In genomic region chr17:34660259-34660820, GRCm38 (mm10) we compare ENCODE assay signal across 12 mouse cellular contexts. TPM values are rescaled to one million over a fixed set of nuclear protein-coding genes. Genes with fewer than 3 reads are reported as not detected.
DNase-seq lines count a peak whose midpoint lies in the region; ATAC-seq and TF ChIP-seq lines count a peak whose summit lies in the region.
"Had no signal": no experiment of that assay in that cellular context is flagged by ENCODE, and none has a peak within 500 bp of the region (broad histone marks: within the 10 kb centered on the region; RNA-seq: fewer than 3 reads in every experiment).

No protein-coding gene starts in this region.

- 0 out of 2 replicates have a peak overlapping the region, but pooled peaks have one; percentile 23 for H3K4me3 ChIP-seq in kidney, embryonic 15.5 days (replicated peaks)
- peak overlapping the region; percentile 6 to 64; a peak in 3 of 4 replicates for H3K4me3 ChIP-seq in MEL (ENCODE audit: control insufficient read depth in 1 of 2, insufficient read depth in 1 of 2, low read depth in 2 of 2, low read length in 2 of 2)
- peak overlapping the region; percentile 18 for H3K4me3 ChIP-seq in intestine, postnatal 0 days (ENCODE audit: low read depth, low read length)
- H3K4me3 ChIP-seq: forebrain, embryonic 12.5 days; midbrain, embryonic 13.5 days had no signal

- H3K79me2 ChIP-seq in MEL (ENCODE audit: control insufficient read depth, insufficient read depth, low read length, poor library complexity) = no peaks in the 10 kb centered on the region

- H3K4me1 ChIP-seq in kidney, embryonic 15.5 days = peaks cover 30% of the 10 kb centered on the region
- H3K4me1 ChIP-seq in MEL (ENCODE audit: control insufficient read depth in 1 of 2, insufficient read depth in 2 of 2, low read length in 2 of 2) = peaks cover 0 to 23% of the 10 kb centered on the region in 2 experiments; a peak in 3 of 4 replicates
- peaks cover 12% of the 10 kb centered on the region for H3K4me1 ChIP-seq in intestine, postnatal 0 days (replicated peaks; ENCODE audit: control insufficient read depth, insufficient read depth, low read length)

- 28% methylated on average over 11 of the region's 11 CpGs for WGBS in kidney, embryonic 15.5 days
- 29% methylated on average over 10 of the region's 11 CpGs for WGBS in intestine, postnatal 0 days

- no peak for ATAC-seq in kidney, embryonic 15.5 days (replicated peaks; ENCODE audit: low FRiP score)
- no peak for ATAC-seq in intestine, postnatal 0 days
- ATAC-seq: midbrain, embryonic 13.5 days had no signal

- H3K27me3 ChIP-seq in kidney, embryonic 15.5 days = peaks cover 57% of the 10 kb centered on the region
- H3K27me3 ChIP-seq in MEL (ENCODE audit: control insufficient read depth in 1 of 2, insufficient read depth in 2 of 2, low read length in 2 of 2) = no peaks in the 10 kb centered on the region
- H3K27me3 ChIP-seq in intestine, postnatal 0 days (replicated peaks; ENCODE audit: control insufficient read depth, insufficient read depth, low read length) = peaks cover 7% of the 10 kb centered on the region; the same call in 1 of the 2 replicates

- TF ChIP-seq POLR2A in MEL (IDR thresholded peaks at IDR 0.05; ENCODE audit: control insufficient read depth in 1 of 2, insufficient read depth in 1 of 2, low read depth in 1 of 2, low read length in 2 of 2, poor library complexity in 1 of 2) = no peak

- no peak for TF ChIP-seq EP300 in MEL (IDR thresholded peaks at IDR 0.05; ENCODE audit: low read depth in 1 of 2, low read length in 2 of 2)

- no peak for TF ChIP-seq CTCF in MEL (IDR thresholded peaks at IDR 0.05 in 2 of 3, conservative IDR thresholded peaks at IDR 0.05 in 1 of 3; ENCODE audit: control insufficient read depth in 1 of 3, insufficient read depth in 1 of 3, low read depth in 2 of 3, low read length in 3 of 3, poor library complexity in 1 of 3, severe bottlenecking in 1 of 3)
- no peak for TF ChIP-seq CTCF in intestine, postnatal 0 days (IDR thresholded peaks at IDR 0.05; ENCODE audit: low read depth)

- no peak for TF ChIP-seq RAD21 in MEL (IDR thresholded peaks at IDR 0.05; ENCODE audit: low read depth, low read length)

- no peak for DNase-seq in kidney, postnatal 36 days
- peak; percentile 39 for DNase-seq in MEL (ENCODE audit: low read depth, low spot score)
- peak; percentile 68 for DNase-seq in gastrocnemius, postnatal 14 days
- no peak for DNase-seq in yolk sac, embryonic 10.5 days (ENCODE audit: low spot score)
- no peak for DNase-seq in adrenal gland, adult 8-10 months
- no peak for DNase-seq in embryo, embryonic 10 days (ENCODE audit: low spot score)
- DNase-seq: liver had no signal

- H3K27ac ChIP-seq in kidney, embryonic 15.5 days = no peak overlapping the region
- H3K27ac ChIP-seq in MEL (ENCODE audit: control insufficient read depth, low read depth, low read length) = no peak overlapping the region
- H3K27ac ChIP-seq in intestine, postnatal 0 days (ENCODE audit: low read depth, low read length) = no peak overlapping the region
- H3K27ac ChIP-seq: forebrain, embryonic 12.5 days; midbrain, embryonic 13.5 days had no signal

- H3K9me3 ChIP-seq in kidney, embryonic 15.5 days (replicated peaks) = no peaks in the 10 kb centered on the region
- H3K9me3 ChIP-seq in MEL (replicated peaks; ENCODE audit: insufficient read depth, low read length) = no peaks in the 10 kb centered on the region
- H3K9me3 ChIP-seq in intestine, postnatal 0 days (ENCODE audit: control insufficient read depth) = no peaks in the 10 kb centered on the region
- H3K9me3 ChIP-seq: forebrain, embryonic 12.5 days; midbrain, embryonic 13.5 days had no signal

- intact Hi-C loops in gastrocnemius, postnatal 14 days (cut with DNase I; ENCODE audit: low total_unique reads) = no loop called here

- peak overlapping the region; percentile 55 for H3K4me2 ChIP-seq in kidney, embryonic 15.5 days
- H3K4me2 ChIP-seq in intestine, postnatal 0 days (replicated peaks; ENCODE audit: low read depth) = peak overlapping the region; percentile 50

- no peak overlapping the region for H3K9ac ChIP-seq in kidney, embryonic 15.5 days
- peak overlapping the region; percentile 24 for H3K9ac ChIP-seq in MEL (ENCODE audit: control insufficient read depth, low read depth, low read length, poor library complexity, severe bottlenecking)
- H3K9ac ChIP-seq in intestine, postnatal 0 days (ENCODE audit: low read depth, low read length) = no peak overlapping the region
- H3K9ac ChIP-seq: forebrain, embryonic 12.5 days; midbrain, embryonic 13.5 days had no signal

- no peaks in the 10 kb centered on the region for H3K36me3 ChIP-seq in kidney, embryonic 15.5 days
- H3K36me3 ChIP-seq in MEL (ENCODE audit: control insufficient read depth in 1 of 2, insufficient read depth in 2 of 2, low read length in 2 of 2) = peaks cover 0 to 3% of the 10 kb centered on the region in 2 experiments; a peak in 1 of 4 replicates
- H3K36me3 ChIP-seq in intestine, postnatal 0 days (ENCODE audit: control insufficient read depth, insufficient read depth) = no peaks in the 10 kb centered on the region

TF ChIP-seq in MEL, 35 proteins besides CTCF, POLR2A, EP300 and RAD21:
- no peak for TF ChIP-seq ZMIZ1 (IDR thresholded peaks at IDR 0.05; ENCODE audit: low read depth, low read length)
- TF ChIP-seq ZC3H11A (IDR thresholded peaks at IDR 0.05; ENCODE audit: low read depth, low read length) = no peak
- no peak for TF ChIP-seq CHD1 (IDR thresholded peaks at IDR 0.05; ENCODE audit: low read depth, low read length)
- TF ChIP-seq SMC3 (IDR thresholded peaks at IDR 0.05; ENCODE audit: low read depth, low read length) = no peak
- no peak for TF ChIP-seq POLR2AphosphoS2 (IDR thresholded peaks at IDR 0.05; ENCODE audit: low read length)
- no peak for TF ChIP-seq TBP (IDR thresholded peaks at IDR 0.05; ENCODE audit: low read depth, low read length)
- TF ChIP-seq JUND (IDR thresholded peaks at IDR 0.05; ENCODE audit: low read depth, low read length) = no peak
- no peak for TF ChIP-seq BHLHE40 (IDR thresholded peaks at IDR 0.05; ENCODE audit: borderline replicate concordance, low read depth, low read length)
- TF ChIP-seq GABPA (IDR thresholded peaks at IDR 0.05; ENCODE audit: low read depth, low read length) = no peak

RNA-seq across cellular contexts. Expression of gene Tnxb, which starts 10.0 kb away (rescaled TPM):
- polyA plus RNA-seq in kidney, embryonic 15.5 days (2015; fragmentation: Nextera tagmentation; extraction: Ambion mirVana) = 0.35 and 0.75 TPM in 2 replicates
- total RNA-seq in MEL (2012; rRNA removed) = 0.16 and 0.27 TPM in 2 replicates
- polyA plus RNA-seq in MEL (2012; ENCODE audit: insufficient read depth in 1 of 2, insufficient read length in 2 of 2, low read depth in 1 of 2, low replicate concordance in 2 of 2, missing spikeins in 1 of 2) = under 1 TPM in 1 of 2 experiments, not detected in 1; 0.28 TPM
- 10 to 100 TPM; 69.8 to 85.6 TPM for total RNA-seq in gastrocnemius, postnatal 14 days (2021)
- polyA plus RNA-seq in intestine, postnatal 0 days (2015; fragmentation: Nextera tagmentation; extraction: Ambion mirVana) = 1.4 and 1.9 TPM in 2 replicates
- total RNA-seq in adrenal gland, adult 8-10 months (2022) = 10 to 100 TPM; 27.6 to 54.1 (median 41.4) TPM
- total RNA-seq: common myeloid progenitor, adult 5-6 weeks had no signal

RNA-seq across cellular contexts. Expression of gene Atf6b, which starts 13.4 kb away (rescaled TPM):
- 86.2 and 98.2 TPM in 2 replicates for polyA plus RNA-seq in kidney, embryonic 15.5 days (2015; fragmentation: Nextera tagmentation; extraction: Ambion mirVana)
- total RNA-seq in MEL (2012; rRNA removed) = 39.6 and 45.3 TPM in 2 replicates
- polyA plus RNA-seq in MEL (2012; ENCODE audit: insufficient read depth in 1 of 2, insufficient read length in 2 of 2, low read depth in 1 of 2, low replicate concordance in 2 of 2, missing spikeins in 1 of 2) = 100 to 1,000 TPM in 1 of 2 experiments, not detected in 1; 101 TPM
- 10 to 100 TPM in 1 of 2 experiments, 1 to 10 TPM in 1; 8.9 to 11.0 TPM for total RNA-seq in gastrocnemius, postnatal 14 days (2021)
- polyA plus RNA-seq in intestine, postnatal 0 days (2015; fragmentation: Nextera tagmentation; extraction: Ambion mirVana) = 22.9 and 23.1 TPM in 2 replicates
- 10 to 100 TPM; 47.1 to 56.6 (median 51.1) TPM for total RNA-seq in adrenal gland, adult 8-10 months (2022)

RNA-seq across cellular contexts. Expression of gene Fkbpl, which starts 15.8 kb away (rescaled TPM):
- polyA plus RNA-seq in kidney, embryonic 15.5 days (2015; fragmentation: Nextera tagmentation; extraction: Ambion mirVana) = 17.2 and 18.4 TPM in 2 replicates
- 4.4 and 7.0 TPM in 2 replicates for total RNA-seq in MEL (2012; rRNA removed)
- polyA plus RNA-seq in MEL (2012; ENCODE audit: insufficient read depth in 1 of 2, insufficient read length in 2 of 2, low read depth in 1 of 2, low replicate concordance in 2 of 2, missing spikeins in 1 of 2) = 1 to 10 TPM in 1 of 2 experiments, not detected in 1; 6.4 TPM
- 1 to 10 TPM; 4.6 to 6.4 TPM for total RNA-seq in gastrocnemius, postnatal 14 days (2021)
- polyA plus RNA-seq in intestine, postnatal 0 days (2015; fragmentation: Nextera tagmentation; extraction: Ambion mirVana) = 8.8 and 9.2 TPM in 2 replicates
- 10 to 100 TPM; 13.0 to 15.5 (median 15.1) TPM for total RNA-seq in adrenal gland, adult 8-10 months (2022)

RNA-seq across cellular contexts. Expression of gene Prrt1, which starts 31.0 kb away (rescaled TPM):
- 0.24 and 0.35 TPM in 2 replicates for polyA plus RNA-seq in kidney, embryonic 15.5 days (2015; fragmentation: Nextera tagmentation; extraction: Ambion mirVana)
- total RNA-seq in MEL (2012; rRNA removed) = not detected in 2 replicates
- polyA plus RNA-seq in MEL (2012; ENCODE audit: insufficient read depth in 1 of 2, insufficient read length in 2 of 2, low read depth in 1 of 2, low replicate concordance in 2 of 2, missing spikeins in 1 of 2) = 1 to 10 TPM in 1 of 2 experiments, not detected in 1; 1.0 TPM
- under 1 TPM; 0.27 to 0.47 TPM for total RNA-seq in gastrocnemius, postnatal 14 days (2021)
- polyA plus RNA-seq in intestine, postnatal 0 days (2015; fragmentation: Nextera tagmentation; extraction: Ambion mirVana) = 0.27 and 0.47 TPM in 2 replicates
- total RNA-seq in adrenal gland, adult 8-10 months (2022) = 10 to 100 TPM in 3 of 4 experiments, 1 to 10 TPM in 1; 7.0 to 36.3 (median 20.6) TPM
- total RNA-seq: common myeloid progenitor, adult 5-6 weeks had no signal

RNA-seq across cellular contexts. Expression of gene Ppt2, which starts 32.0 kb away (rescaled TPM):
- 36.5 and 39.1 TPM in 2 replicates for polyA plus RNA-seq in kidney, embryonic 15.5 days (2015; fragmentation: Nextera tagmentation; extraction: Ambion mirVana)
- total RNA-seq in MEL (2012; rRNA removed) = 20.2 and 29.2 TPM in 2 replicates
- 100 to 1,000 TPM in 1 of 2 experiments, 10 to 100 TPM in 1; 67.1 to 147 TPM for polyA plus RNA-seq in MEL (2012; ENCODE audit: insufficient read depth in 1 of 2, insufficient read length in 2 of 2, low read depth in 1 of 2, low replicate concordance in 2 of 2, missing spikeins in 1 of 2)
- 10 to 100 TPM; 35.7 to 38.9 TPM for total RNA-seq in gastrocnemius, postnatal 14 days (2021)
- polyA plus RNA-seq in intestine, postnatal 0 days (2015; fragmentation: Nextera tagmentation; extraction: Ambion mirVana) = 17.2 and 18.0 TPM in 2 replicates
- 10 to 100 TPM; 59.2 to 70.5 (median 64.3) TPM for total RNA-seq in adrenal gland, adult 8-10 months (2022)

Comparison
In these comparisons a context has a peak if more than half of its experiments do, and no peak if none do; other contexts are left out.
1. DNase-seq: peak in MEL (single experiment) and gastrocnemius, postnatal 14 days (single experiment); none in kidney, postnatal 36 days (0 of 2), yolk sac, embryonic 10.5 days (single experiment), adrenal gland, adult 8-10 months (single experiment) and embryo, embryonic 10 days (single experiment).
2. RNA of gene Tnxb, which starts 10.0 kb away (total RNA-seq): 69.8 to 85.6 TPM in gastrocnemius, postnatal 14 days and 27.6 to 54.1 TPM in adrenal gland, adult 8-10 months; 0.16 to 0.27 TPM in MEL; every median in the first group is over 10 times any median in the second.
3. Peak in every context shown above with its lines, with median percentiles within 50 percentile points of each other: H3K4me3 ChIP-seq.